Mouse (Mus musculus): ENCODE measurements around the gene Gtf2h5. TPM values are rescaled to one million over a fixed set of nuclear protein-coding genes. Genes with fewer than 3 reads are reported as not detected.
A peak's percentile ranks its signal among the peaks of the same experiment; 100 is the strongest.

Gtf2h5 gene
- total and polyA plus RNA-seq, 2 experiments from 2014 or later: 44.1 to 241 TPM

DNA sequence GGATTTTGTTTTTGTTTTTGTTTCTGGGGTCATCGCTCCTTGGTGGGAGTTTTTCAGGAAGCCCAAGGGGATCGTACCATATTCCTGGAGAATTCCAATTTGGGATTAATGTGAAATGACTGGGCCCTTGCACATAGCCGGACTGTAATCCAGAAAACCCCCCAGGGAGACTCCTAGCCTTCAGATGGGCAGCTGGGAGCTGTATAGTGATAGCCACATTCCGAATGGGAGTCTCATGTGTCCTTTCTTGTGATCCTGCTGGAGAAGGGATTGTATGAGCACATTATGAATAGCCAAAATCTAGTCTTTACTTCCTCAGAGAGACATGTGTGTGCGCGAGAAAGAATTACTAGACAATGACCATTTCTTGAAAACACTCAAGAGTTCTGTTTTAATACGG lies 28.6 kb downstream of the Gtf2h5 start:
- Histone ChIP-seq H3K4me3 (ENCODE audit: low read length) (peak overlapping the region; percentile 91), H3K9ac (replicated peaks; ENCODE audit: low read length) (peak overlapping the region; percentile 98), H3K27ac (peak overlapping the region; percentile 99), H3K27me3 (ENCODE audit: insufficient read depth, low read length) (no peaks in the 10 kb centered on the region), H3K9me3 (ENCODE audit: low read length) (no peaks in the 10 kb centered on the region), H3K36me3 (ENCODE audit: insufficient read depth, low read length) (no peaks in the 10 kb centered on the region), H3K4me1 (ENCODE audit: insufficient read depth, low read length) (peaks cover 12% of the 10 kb centered on the region), H3K4me2 (ENCODE audit: low read depth, low read length) (peak overlapping the region; percentile 89)
- DNase-seq (ENCODE audit: low spot score): no peak
- no peak for ATAC-seq
- no peak for TF ChIP-seq CTCF (IDR thresholded peaks at IDR 0.05; ENCODE audit: low read depth)
- WGBS: 28% methylated on average over 7 of the region's 7 CpGs

DNA sequence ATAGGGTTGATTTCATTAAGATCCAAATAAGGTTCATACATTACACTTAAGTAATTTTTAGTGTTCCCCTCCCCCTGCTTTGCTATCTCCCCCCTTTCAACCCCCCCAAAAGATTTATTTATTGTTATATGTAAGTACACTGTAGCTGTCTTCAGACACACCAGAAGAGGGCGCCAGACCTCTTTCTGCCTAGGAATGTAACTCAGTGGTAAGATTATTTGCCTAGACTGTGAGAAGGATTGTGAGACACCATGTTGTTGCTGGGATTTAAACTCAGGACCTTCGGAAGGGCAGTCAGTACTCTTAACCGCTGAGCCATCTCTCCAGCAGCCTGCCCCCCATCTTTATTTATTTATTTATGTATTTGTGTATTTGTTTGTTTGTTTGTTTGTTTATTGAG lies 31.4 kb downstream of the Gtf2h5 start:
- DNase-seq (ENCODE audit: low spot score) (peak; percentile 46), ATAC-seq (no peak)
- H3K27ac ChIP-seq: no peak overlapping the region
- 77% methylated on average over 3 of the region's 3 CpGs for WGBS
- no peak overlapping the region for H3K4me3 ChIP-seq (ENCODE audit: low read length)
- no peak overlapping the region for H3K4me2 ChIP-seq (ENCODE audit: low read depth, low read length)
- H3K9ac ChIP-seq (replicated peaks; ENCODE audit: low read length): no peak overlapping the region
- no peaks in the 10 kb centered on the region for H3K36me3 ChIP-seq (ENCODE audit: insufficient read depth, low read length)
- H3K4me1 ChIP-seq (ENCODE audit: insufficient read depth, low read length): peaks cover 12% of the 10 kb centered on the region
- TF ChIP-seq CTCF (IDR thresholded peaks at IDR 0.05; ENCODE audit: low read depth): peak; percentile 50
- H3K9me3 ChIP-seq (ENCODE audit: low read length): no peaks in the 10 kb centered on the region
- H3K27me3 ChIP-seq (ENCODE audit: insufficient read depth, low read length): no peaks in the 10 kb centered on the region

GRCm38 (mm10) chr17:6113653-6114052 lies 34.1 kb downstream of the Gtf2h5 start:
- ATAC-seq: no peak

DNA sequence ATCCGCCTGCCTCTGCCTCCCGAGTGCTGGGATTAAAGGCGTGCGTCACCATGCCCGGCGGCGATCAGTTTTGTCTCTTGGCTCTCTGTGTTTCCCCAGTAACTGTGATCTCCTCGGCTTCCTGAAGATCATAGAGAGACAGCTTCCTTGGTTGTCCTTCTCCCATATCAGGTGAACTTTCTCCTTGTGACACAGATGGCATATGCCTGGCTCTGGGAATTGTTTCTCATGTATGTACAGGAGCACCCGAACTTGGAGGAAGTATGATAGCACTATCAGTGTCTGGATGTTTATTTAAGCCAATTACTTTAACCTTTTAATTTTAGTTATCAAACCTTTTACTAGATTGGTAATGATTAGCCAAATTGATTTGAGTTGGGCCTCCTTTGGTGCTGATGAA lies 35.5 kb downstream of the Gtf2h5 start:
- DNase-seq (ENCODE audit: low spot score): no peak
- no peak overlapping the region for H3K9ac ChIP-seq (replicated peaks; ENCODE audit: low read length)
- 96% methylated on average over 9 of the region's 9 CpGs for WGBS
- H3K27ac ChIP-seq: no peak overlapping the region
- no peak overlapping the region for H3K4me3 ChIP-seq (ENCODE audit: low read length)
- no peaks in the 10 kb centered on the region for H3K27me3 ChIP-seq (ENCODE audit: insufficient read depth, low read length)
- no peak overlapping the region for H3K4me2 ChIP-seq (ENCODE audit: low read depth, low read length)
- no peak for ATAC-seq
- no peaks in the 10 kb centered on the region for H3K4me1 ChIP-seq (ENCODE audit: insufficient read depth, low read length)
- no peaks in the 10 kb centered on the region for H3K36me3 ChIP-seq (ENCODE audit: insufficient read depth, low read length)
- no peaks in the 10 kb centered on the region for H3K9me3 ChIP-seq (ENCODE audit: low read length)
- TF ChIP-seq CTCF (IDR thresholded peaks at IDR 0.05; ENCODE audit: low read depth): no peak

More at GRCm38 (mm10) chr17:6113653-6114052, 34.1 kb downstream of the Gtf2h5 start:
- WGBS: 80% methylated on average over 6 of the region's 6 CpGs
- Histone ChIP-seq H3K9me3 (ENCODE audit: low read length) (no peaks in the 10 kb centered on the region), H3K4me2 (ENCODE audit: low read depth, low read length) (no peak overlapping the region), H3K27ac (no peak overlapping the region), H3K4me1 (ENCODE audit: insufficient read depth, low read length) (peaks cover 8% of the 10 kb centered on the region), H3K4me3 (ENCODE audit: low read length) (no peak overlapping the region), H3K27me3 (ENCODE audit: insufficient read depth, low read length) (no peaks in the 10 kb centered on the region), H3K36me3 (ENCODE audit: insufficient read depth, low read length) (no peaks in the 10 kb centered on the region), H3K9ac (replicated peaks; ENCODE audit: low read length) (no peak overlapping the region)
- no peak for DNase-seq (ENCODE audit: low spot score)
- no peak for TF ChIP-seq CTCF (IDR thresholded peaks at IDR 0.05; ENCODE audit: low read depth)

DNA sequence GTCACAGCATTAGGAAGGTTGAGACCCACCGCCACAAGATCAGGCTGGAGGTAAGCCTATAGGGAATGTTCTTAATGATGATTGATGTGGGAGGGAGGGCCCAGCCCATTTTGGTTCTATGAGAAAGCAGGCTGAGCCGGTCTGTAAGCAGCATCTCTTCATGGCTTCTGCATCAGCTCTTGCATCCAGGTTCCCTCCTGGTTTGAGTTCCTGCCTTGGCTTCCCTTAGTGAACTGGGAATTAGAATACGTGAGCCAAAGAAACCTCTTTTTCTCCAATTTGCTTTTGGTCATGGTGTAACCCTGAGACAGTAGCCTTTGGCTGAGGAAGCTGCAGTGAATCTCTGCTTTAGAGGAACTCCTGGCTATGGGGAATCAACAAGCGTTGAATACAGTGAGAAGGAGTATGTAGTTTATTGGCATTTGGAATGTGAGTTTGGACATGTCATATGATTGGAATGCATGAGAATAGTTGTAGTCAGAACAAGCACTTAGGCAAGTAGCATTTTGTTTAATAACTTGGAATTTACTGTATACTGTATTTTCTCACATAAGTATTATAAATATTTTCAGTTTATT lies 37.7 kb downstream of the Gtf2h5 start:
- Histone ChIP-seq H3K27ac (no peak overlapping the region), H3K36me3 (ENCODE audit: insufficient read depth, low read length) (no peaks in the 10 kb centered on the region), H3K4me1 (ENCODE audit: insufficient read depth, low read length) (no peaks in the 10 kb centered on the region), H3K4me3 (ENCODE audit: low read length) (no peak overlapping the region), H3K9me3 (ENCODE audit: low read length) (no peaks in the 10 kb centered on the region), H3K4me2 (ENCODE audit: low read depth, low read length) (no peak overlapping the region), H3K27me3 (ENCODE audit: insufficient read depth, low read length) (no peaks in the 10 kb centered on the region), H3K9ac (replicated peaks; ENCODE audit: low read length) (no peak overlapping the region)
- DNase-seq (ENCODE audit: low spot score) (no peak), ATAC-seq (no peak)
- TF ChIP-seq CTCF (IDR thresholded peaks at IDR 0.05; ENCODE audit: low read depth): no peak
- 64% methylated on average over 4 of the region's 4 CpGs for WGBS

DNA sequence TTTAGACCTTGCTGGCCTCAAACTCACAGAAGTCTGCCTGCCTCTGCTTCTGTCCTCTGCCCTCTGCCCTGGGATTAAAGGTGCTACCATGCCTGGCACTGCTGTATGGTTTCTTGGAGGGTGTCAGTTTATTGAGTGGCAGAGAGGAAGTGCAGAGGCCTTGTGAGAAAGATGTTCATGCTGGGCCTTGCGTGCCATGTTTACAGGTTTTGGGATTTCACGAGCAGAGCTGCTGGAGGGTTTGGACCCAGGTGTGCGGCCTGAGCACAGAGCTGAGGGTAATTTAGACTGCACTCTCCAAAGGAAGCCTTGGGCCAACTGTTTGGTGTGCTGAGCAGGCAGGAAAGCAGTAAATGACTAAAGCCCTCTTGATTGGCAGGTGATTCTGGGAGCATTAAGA lies 38.3 kb downstream of the Gtf2h5 start:
- Histone ChIP-seq H3K27ac (no peak overlapping the region), H3K9me3 (ENCODE audit: low read length) (no peaks in the 10 kb centered on the region), H3K36me3 (ENCODE audit: insufficient read depth, low read length) (no peaks in the 10 kb centered on the region), H3K4me3 (ENCODE audit: low read length) (no peak overlapping the region), H3K4me1 (ENCODE audit: insufficient read depth, low read length) (no peaks in the 10 kb centered on the region), H3K27me3 (ENCODE audit: insufficient read depth, low read length) (no peaks in the 10 kb centered on the region), H3K4me2 (ENCODE audit: low read depth, low read length) (no peak overlapping the region), H3K9ac (replicated peaks; ENCODE audit: low read length) (no peak overlapping the region)
- 73% methylated on average over 3 of the region's 3 CpGs for WGBS
- no peak for TF ChIP-seq CTCF (IDR thresholded peaks at IDR 0.05; ENCODE audit: low read depth)
- ATAC-seq (no peak), DNase-seq (ENCODE audit: low spot score) (no peak)

- DNase-seq (ENCODE audit: low spot score) (peak; percentile 34), ATAC-seq (0 out of 2 replicates have a peak, but pooled peaks have one; percentile 18)
- WGBS: 73% methylated on average over 4 of the region's 4 CpGs
- Histone ChIP-seq H3K27ac (peak overlapping the region; percentile 36; the same call in 1 of the 2 replicates), H3K36me3 (ENCODE audit: insufficient read depth, low read length) (no peaks in the 10 kb centered on the region), H3K27me3 (ENCODE audit: insufficient read depth, low read length) (no peaks in the 10 kb centered on the region), H3K4me3 (ENCODE audit: low read length) (no peak overlapping the region), H3K4me2 (ENCODE audit: low read depth, low read length) (no peak overlapping the region), H3K4me1 (ENCODE audit: insufficient read depth, low read length) (no peaks in the 10 kb centered on the region), H3K9me3 (ENCODE audit: low read length) (no peaks in the 10 kb centered on the region), H3K9ac (replicated peaks; ENCODE audit: low read length) (no peak overlapping the region)
- TF ChIP-seq CTCF (IDR thresholded peaks at IDR 0.05; ENCODE audit: low read depth): no peak
These were observed 39.3 kb downstream of the Gtf2h5 start for GRCm38 (mm10) chr17:6118861-6119260.
